Mouse (Mus musculus): ENCODE results near the gene Trmt13.

The Trmt13 gene

DNA sequence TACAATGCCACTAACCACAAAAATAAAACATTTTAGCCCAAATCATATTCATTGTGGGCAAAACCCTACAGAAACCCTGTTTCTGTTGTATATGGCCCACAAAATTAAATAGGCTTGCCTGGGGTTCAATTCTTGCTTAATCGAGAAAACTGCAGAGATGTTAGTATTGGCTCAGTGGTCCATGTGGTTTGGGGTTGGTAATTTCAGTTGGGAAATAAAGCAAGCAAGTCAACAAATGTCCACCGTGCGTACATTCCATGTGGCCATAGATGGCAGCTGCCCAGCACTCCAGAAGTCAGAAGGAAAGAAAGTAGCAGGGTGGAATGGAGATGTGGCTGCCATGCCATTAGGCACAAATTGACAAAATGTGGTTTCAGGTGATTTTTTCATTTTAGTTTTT lies 18.6 kb upstream of the Trmt13 start:
- no peak for DNase-seq

DNA sequence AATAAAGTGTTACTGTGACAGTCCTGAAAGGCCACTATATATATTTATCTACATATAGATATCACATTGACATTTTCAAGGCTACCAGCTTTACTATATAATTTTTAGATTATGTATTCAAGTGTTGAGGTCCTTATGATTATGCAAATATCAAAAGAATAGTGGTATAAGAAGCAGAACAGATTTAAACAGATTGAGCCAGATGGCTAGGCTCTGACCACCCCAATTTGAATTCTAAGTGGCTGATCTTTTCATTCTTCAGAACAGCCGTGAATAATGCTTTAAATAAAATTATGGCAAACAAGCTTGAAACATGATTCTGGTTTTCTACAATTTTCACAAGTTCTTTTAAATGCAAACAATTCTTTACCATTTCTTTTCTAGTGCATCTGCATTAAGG lies 17.1 kb upstream of the Trmt13 start:
- DNase-seq: no peak

DNA sequence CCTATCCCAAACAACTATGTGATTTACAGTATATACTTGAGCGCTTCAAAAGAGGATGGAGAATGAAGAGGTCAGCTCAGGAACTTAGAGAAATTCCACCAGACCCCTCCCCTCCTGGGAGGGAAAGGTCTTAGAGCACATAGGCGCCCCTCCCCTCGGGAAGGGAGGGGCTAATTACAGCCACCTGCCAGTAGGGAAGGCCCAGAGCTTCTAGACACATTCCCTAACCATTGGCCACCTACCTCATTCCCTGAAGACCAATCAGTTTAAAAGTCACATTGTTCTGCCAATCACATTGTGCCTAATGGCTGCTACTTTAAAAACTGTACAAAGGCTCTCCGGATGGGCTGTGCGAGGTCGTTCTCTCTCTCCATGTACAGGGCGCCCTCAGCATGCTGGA lies 8.3 kb upstream of the Trmt13 start:
- DNase-seq: no peak

DNA sequence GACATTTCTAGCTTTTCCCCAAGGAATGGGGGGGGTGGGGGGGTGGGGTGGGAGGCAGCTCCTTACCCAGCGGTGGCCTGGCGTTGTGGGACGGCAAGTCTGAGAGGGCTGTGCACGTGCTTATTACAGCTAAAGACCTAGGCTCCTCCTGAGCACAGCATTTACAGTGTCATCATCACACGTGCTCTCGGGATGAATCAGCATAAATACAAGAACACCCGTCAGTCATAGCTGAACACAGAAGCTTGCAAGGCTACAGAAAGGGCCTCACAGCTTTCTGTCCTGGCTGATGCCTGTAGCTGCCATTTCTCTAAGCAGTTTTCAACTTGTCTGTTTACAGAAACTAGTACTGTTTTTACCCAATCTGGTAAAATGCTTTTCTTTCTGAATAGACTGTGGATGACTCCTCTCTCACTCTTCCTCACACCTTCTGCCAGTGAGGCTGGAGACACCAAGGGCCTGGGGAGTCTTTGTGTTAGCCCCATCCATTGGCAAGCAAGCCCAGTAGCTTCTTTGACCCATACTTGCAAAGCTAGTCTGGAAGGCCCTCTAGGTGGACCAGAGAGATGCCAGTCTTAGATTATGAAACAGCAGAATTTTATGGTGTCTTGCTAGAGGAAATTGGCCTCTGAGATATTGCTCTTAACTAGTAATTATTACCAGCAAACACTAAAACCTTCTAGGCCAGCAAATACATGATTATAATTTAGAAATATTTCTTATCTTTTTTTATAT lies 6.4 kb upstream of the Trmt13 start:
- DNase-seq: no peak

DNA sequence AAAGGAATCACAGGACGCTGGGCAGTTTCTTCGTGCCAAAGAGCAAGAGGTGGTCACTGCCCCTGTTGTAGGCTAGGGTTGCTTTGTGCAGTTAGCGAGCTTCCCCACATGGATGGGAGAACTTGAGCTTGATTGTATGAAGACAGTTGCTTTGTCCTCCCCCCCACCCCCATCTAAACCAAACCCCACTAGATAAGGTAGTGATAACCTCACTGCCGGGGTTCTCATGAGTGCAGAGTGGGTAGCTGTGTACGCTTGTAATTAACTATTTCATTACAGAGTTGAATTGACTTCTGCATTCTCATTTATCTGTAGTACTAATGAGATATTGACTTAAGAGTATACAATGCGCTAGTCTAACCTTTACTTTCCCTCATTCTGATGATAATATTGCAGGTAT lies 4.5 kb upstream of the Trmt13 start:
- DNase-seq: no peak

DNA sequence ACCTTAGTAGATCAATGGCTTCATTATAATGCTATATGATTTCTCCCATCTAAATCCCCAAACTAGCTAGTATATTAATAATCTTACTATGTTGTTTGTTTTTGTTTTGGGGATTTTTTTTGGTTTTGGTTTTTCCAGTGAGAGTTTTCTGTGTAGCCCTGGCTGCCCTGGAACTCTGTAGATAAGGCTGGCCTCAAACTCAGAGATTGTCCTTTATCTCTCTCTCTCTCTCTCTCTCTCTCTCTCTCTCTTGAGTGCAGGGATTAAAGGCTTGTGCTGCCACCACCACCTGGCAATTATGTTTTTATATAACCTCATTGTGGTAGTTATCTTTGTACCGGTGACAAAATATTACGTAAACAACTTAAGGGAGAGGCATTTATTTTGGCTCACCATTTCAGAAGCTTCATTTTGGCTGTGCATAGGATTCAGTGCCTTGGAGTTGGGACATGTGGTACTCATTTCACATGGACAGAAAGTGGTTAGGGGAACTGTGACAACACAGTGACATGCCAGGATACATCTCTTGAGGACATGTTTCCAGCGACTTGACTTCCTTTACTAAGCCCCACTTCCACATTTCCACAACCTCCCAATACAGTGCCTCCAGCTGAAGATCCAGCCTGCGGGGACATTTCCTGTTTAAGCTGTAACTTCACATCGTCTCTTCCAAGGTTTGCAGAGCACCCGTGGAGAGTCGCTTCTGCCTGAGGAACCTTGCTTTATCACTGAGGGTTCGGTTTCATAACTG lies 1.1 kb upstream of the Trmt13 start:
- DNase-seq: no peak

DNA sequence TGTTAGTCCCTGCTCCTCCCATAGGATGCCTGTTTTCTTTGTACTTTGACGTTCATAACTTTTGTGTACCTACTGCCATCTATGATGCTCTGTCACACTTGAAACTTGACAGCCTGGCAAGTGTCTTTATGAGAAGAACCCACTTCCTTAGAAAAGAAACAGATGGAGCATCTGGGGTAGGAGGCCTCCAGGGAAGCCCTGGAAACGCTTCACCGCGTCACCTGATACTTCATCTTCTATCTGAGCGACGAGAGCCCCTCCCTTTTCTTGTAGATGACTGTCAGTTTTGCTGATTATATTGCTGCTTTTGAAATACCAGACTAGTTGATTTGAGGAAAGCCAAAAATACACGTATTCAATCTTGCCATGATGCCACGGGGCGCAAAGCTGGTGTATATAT lies 9.8 kb downstream of the Trmt13 start:
- DNase-seq: no peak

DNA sequence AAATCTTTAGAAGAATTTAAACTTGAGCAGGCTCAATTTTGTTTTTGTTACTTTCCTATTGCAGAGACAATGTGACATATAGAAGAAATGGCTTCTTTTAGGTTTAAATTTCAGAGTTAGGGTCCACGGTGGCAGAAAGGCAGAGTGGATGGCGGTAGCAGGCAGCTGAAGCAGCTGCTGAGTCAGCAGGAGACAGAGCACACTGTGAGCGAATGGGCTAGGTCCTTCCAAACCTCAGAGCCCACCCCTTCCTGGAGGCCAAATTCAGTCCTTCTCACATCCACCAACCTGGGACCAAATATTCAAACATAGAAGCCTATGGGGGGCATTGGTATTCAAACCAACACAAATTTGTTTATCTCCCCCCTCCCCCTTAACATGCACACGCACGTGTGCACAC lies 12.6 kb downstream of the Trmt13 start:
- DNase-seq: no peak

DNA sequence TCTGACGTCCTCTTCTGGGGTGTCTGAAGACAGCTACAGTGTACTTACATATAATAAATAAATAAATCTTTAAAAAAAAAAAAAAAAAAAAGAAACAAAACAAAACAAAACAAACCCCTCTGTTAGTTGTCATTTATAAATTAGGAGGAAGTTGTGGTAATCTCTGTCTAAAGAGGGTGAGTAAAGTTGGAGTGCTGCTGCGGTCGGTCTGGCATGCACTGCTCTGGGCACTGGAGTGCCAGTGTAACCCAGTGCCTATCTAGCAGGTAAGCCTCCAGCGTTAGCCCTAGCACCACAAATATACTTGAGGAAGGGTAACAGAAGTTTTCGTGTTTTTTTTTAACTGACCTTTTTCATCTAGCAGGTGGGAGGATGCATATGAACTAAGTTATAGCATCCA lies 13.4 kb downstream of the Trmt13 start:
- no peak for DNase-seq

DNA sequence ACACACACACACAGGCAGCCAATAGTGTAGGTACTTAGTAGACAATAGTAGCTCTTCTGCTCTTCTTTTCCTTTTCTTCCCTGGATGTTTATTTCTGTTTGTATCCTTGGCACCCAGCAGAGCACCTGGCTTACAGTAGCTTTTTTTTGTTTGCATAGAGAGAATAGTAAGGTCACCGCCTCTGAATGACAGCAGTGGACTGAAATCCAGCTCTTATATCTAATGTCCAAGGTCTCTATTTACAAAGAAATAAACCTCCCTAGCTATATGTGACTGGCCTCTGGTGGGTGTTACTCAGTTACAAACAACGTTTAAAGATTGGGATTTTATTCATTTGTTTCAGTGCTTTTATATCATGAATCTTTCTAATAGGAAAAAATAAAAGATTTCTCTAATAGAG lies 14.7 kb downstream of the Trmt13 start:
- no peak for DNase-seq

DNA sequence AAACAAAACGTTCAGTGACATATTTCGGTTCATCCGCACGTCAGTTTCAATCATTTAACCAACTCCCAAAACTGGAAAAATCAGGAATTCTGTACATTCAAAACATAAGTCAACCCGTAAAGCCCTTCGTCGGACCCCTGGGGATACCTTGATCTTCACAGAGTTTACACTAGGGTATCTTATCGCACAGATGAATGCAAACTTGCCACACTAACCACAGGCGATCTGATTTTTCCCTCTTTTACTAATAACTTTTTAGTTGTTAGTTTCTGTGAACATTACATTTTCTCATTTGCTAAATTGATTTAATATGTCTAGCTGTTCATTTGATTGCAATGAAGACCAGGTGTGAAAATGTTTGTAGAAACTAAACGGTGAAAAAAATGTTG lies 18.8 kb downstream of the Trmt13 start:
- no peak for DNase-seq

DNA sequence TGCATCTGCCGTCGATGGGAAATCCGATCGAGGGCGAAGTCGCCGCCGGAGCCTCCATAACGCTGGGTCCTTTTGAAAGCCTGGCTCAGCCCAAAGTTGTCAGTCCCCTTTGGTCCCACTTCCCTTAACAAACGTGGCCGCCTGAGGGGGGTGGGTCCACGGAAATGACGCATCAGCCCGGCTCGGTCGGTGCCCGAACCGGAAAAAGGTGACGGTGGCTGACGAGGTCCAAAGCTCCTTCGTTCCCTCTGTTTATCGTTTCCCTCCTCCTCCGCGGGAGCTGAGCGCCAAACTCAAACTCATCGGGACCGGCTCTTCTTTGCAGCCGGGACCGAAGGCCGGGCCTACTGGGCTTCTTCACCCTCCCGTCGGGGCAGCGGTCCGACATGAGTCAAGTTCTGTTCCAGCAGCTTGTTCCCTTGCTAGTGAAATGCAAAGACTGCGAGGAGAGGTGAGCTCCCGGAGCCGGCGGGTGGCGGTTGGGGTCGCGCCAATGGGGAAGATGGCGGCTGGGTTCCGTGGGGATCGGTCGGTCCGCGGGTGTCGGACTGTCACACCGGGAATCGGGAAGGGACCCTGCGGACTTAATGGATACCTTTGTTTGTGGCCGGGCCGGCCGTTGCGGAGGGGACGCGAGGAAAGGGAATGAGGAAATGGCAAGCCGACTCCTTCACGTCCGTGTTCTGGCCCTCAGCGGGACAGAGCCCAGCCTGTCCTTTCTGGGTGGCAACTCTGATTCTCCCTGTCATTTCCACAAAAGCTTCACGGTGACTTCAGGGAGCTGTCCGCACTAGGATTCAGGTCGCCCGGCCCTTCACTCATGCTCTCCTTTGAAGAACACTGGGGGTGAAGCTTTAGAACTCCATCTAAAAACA lies 19.4 kb downstream of the Trmt13 start, which contains the start of gene Sass6:
TSS of gene Sass6 (plus strand) at position 255 of the 875 bp plus-strand sequence.
- peak; percentile 99 for DNase-seq

DNA sequence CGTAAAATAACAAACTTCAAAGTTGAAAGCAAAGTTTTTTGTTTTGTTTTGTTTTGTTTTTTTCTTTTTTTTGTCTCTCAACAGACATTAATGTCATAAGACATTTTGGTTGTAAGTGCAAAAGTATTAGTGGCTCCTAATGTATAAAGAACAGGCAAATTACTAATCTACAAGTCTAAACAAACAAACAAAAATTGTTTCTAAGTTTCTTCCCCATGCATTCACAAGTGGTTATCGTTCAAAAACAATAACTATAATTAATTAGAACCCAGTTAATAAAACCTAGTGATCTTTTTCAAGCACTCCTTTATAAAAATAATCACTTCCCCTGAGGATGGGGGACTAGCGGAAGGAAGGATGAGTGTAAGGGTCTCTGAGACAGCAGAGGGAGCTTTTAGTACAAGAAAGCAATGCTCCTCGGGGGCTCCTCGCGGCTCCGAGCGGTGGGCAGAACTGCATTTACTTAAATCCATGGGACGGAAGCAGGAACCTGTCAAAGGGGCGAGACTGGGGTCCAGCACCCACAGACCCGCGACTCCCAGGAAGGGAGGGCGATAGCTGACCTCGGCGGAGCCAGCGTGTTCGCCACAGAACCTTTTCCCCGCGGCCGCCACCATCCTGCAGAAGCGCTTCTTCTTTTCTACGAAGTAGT lies 20.2 kb downstream of the Trmt13 start:
- DNase-seq: peak; percentile 60

DNA sequence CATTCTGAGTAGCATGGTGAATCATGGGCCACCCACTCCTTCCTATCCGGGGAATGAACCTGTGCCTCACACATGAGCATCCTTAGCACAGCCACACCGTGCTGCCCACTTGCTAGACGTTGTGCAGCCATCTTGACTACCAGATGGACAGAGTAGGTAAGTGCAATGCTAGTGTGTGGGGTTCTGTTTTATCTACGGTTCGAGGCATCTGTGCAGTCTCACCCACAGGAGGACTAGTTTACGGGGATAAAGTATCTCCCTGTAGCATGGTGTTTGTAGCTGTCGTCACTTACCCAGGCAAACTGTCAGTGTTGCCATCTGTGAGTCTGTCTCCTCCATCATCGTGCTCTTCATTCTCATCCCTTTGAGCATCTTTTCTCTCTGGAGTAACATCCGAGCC lies 32.2 kb downstream of the Trmt13 start:
- no peak for DNase-seq

DNA sequence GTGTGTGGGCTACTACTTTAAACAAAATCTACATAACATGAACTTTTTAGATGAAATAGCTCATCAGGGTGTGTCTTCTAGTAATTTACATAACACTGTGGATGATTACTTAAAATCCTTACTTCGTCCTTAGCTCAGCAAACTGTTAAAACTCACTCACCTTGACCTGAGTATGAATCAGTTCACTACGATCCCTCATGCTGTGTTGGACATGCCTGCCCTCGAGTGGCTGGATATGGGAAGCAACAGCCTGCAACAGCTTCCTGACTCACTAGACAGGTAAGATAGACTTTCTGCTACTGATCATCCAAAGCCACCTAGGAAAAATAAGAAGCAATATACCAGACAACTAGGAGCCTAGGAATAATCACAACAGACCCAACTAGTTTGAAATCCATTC lies 37.1 kb downstream of the Trmt13 start:
- no peak for DNase-seq

DNA sequence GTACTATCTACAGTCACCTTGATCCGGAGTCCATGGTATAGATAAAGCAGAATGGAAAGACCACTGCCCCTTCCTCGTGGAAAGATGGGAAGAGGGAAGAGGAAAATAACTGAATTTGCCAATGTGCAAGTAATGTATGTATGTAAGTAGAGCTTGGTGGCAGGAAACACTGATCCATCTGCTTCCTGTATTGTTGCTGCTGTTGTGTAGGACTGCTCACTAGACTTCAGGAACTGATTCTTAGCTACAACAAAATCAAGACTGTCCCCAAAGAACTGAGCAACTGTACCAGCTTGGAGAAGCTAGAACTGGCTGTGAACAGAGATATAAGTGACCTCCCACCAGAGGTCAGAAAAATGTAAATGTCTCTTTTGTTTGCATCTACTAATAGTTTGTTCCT lies 43.8 kb downstream of the Trmt13 start:
- DNase-seq: no peak

DNA sequence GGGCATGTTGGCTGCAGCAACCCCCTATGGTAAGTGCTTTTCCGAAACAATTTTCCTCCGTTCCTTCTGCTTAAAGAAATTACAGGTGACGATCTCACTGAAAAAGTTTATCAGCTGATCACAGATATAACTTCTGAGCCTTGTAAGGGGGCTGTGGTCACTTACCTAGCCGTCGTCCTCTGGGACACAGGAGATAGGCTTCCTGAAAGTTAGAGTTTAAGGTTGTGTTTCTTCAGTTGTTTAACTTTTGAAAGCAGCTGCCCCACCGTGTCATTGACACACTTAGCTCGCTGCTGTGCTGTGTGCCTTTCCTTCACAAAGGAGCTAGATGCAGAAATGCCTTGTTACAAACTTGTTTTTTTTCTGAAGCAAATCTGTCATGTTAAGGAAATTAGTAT lies 51.3 kb downstream of the Trmt13 start:
- DNase-seq: no peak

DNA sequence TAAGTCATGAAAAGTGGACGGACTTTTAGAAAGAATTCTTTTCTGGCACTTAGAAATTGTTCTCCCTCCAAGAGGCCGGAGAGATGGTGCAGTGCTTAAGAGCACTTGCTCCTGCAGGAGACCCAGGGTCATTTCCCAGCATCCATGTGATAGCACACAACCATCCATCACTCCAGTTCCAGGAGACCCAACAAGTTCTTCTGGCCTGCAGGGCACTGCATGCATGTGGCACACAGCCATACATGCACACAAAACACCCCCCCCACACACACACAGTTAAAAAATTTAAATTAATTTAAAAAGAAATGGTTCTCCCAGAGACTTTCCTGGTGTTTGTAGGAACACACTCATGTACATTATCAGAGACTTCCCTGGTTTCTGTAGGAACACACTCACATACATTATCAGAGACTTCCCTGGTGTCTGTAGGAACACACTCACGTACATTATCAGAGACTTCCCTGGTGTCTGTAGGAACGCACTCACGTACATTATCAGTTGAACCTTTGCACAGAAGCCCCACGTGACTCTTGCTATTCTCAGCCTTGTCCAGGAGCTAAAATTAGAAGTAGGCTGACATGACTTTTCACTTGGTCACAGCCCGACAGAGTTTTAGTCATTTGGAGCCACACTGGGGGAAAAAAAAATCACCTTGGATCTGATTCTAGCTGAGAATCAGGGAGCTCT lies 51.8 kb downstream of the Trmt13 start, which contains the start of gene Lrrc39:
TSS of gene Lrrc39 (plus strand) at position 566 of the 687 bp plus-strand sequence.
- no peak for DNase-seq

DNA sequence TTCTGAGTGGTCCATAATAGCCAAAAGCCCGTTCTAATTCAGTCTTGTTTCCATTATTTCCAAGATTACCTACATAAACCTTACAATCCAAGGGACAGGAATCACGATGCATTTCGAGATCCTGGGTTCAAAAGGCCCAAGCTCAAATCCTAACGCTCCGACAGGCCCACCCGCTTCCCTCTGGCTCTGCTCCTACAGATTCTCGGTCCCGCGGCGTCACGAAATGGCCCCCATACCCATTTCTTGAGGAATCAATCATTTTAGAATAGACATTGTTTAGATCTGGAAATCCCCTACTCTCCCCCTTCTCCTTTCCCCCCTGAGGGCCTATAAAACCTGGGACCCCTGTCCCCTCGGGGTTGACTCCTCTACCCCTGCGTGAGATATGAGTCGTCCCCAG lies 53.1 kb downstream of the Trmt13 start:
- DNase-seq: peak; percentile 18

DNA sequence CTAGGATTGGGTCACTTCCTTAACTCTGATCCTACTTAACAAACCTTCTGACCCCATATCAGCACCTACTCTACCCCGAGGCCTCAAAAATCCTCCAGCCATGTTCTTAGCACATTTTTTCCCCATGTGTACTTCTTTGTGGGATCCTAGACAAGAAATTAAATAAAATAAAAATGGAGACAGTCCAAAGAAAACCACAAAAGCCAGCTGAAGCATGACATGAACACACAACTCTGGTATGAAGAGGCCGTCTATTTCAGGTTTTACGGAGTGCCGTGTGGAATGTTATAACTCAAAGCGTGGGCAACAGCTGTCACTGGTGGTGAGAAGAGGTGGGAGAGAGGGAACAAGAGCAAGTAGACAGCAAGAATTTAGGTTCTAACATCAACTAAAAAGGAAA lies 63.0 kb downstream of the Trmt13 start:
- no peak for DNase-seq

DNA sequence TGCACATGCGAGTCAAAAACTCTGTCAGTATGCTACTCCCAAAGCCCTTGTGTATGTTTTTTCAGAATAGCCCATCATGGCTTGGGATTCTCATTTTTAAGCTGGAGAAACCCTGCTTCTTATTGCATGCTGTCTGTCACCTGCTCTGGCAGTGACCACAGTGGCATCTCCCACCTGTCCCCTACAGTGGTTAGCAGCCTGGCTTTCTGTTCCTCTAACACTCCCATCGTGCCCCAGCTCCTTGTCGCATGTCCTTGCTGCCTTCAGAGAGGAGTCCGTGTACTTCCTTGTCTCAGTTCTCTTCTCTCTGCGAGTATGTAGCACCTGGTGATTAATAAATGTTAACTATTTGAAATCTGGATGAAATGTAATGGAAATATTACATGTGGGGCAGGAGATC lies 67.0 kb downstream of the Trmt13 start:
- no peak for DNase-seq

DNA sequence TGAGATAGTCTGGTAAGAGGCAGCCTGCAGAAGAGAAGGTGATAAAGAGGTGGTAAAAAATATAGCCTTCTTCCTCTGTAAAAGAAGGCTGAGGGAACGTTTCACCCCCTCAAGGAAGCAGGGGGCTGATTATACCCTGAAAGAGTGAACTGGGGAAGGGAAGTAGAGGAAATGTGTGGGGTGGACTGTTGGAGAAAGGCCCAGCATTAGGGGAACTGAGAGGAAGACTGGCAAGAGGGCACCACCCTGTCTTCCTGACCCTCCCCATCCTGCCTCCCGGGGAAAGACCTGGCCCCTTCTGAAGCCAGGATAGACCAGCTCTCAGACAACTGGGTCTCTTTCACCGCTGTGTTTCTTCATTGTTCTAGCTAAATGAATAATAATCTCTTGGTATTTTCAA lies 71.9 kb downstream of the Trmt13 start:
- no peak for DNase-seq

Measured in right cerebral cortex, postnatal 4 days (tissue).